Mouse (Mus musculus) erythroid progenitor cell, adult 5-6 weeks (primary cell): ENCODE data around the gene Spert. TPM values are rescaled to one million over a fixed set of nuclear protein-coding genes. Genes with fewer than 3 reads are reported as not detected.

Source experiments
- ATAC-seq: replicated peaks from 2 replicates; pipeline ENCODE4 v1.8.0; 2016; ENCODE audit warnings: moderate number of reproducible peaks, mild to moderate bottlenecking, moderate TSS enrichment, inconsistent platforms; ENCODE audit not compliant: poor library complexity, low FRiP score, severe bottlenecking
- total RNA-seq, 2 experiments: library from RNA; stranded (forward) in 1 of 2; stranded (reverse) in 1 of 2; fragments of 150-400 nt in 1 of 2; fragments of 186-747, 209-891 nt in 1 of 2; gene quantifications; 2 replicates each; pipeline versions ENCODE4 v1.2.3 to v1.2.4; 2015 to 2017; ENCODE audit warnings: low replicate concordance in 2 of 2

Gene Spert
- not detected in 2 replicates for total RNA-seq (2015; ENCODE audit: low replicate concordance)
- total RNA-seq (2017; ENCODE audit: low replicate concordance), result not detected in 2 replicates

- no peak for ATAC-seq
These were observed at the start of gene Spert for GRCm38 (mm10) chr14:75592978-75593377. TSS of gene Spert (minus strand) at chr14:75593116.

- no peak for ATAC-seq
These were observed 49.2 kb upstream of the Spert start, which contains the start of gene Erich6b for GRCm38 (mm10) chr14:75642080-75642479. TSS of gene Erich6b (plus strand) at chr14:75642259.

GRCm38 (mm10) chr14:75641369-75641768, 48.5 kb upstream of the Spert start:
- ATAC-seq, result no peak

- no peak for ATAC-seq
These were observed 47.9 kb upstream of the Spert start for GRCm38 (mm10) chr14:75640846-75641245.

GRCm38 (mm10) chr14:75637641-75638040, 44.7 kb upstream of the Spert start:
- no peak for ATAC-seq

GRCm38 (mm10) chr14:75636107-75636506, 43.2 kb upstream of the Spert start:
- ATAC-seq, result no peak

- no peak for ATAC-seq
These were observed 42.4 kb upstream of the Spert start for GRCm38 (mm10) chr14:75635350-75635749.

- ATAC-seq, result no peak
These were observed 36.0 kb upstream of the Spert start for GRCm38 (mm10) chr14:75628870-75629269.

GRCm38 (mm10) chr14:75622984-75623383, 30.1 kb upstream of the Spert start:
- ATAC-seq, result no peak

- no peak for ATAC-seq
These were observed 23.5 kb upstream of the Spert start for GRCm38 (mm10) chr14:75616375-75616774.

- ATAC-seq, result no peak
These were observed 16.3 kb upstream of the Spert start for GRCm38 (mm10) chr14:75609176-75609575.

GRCm38 (mm10) chr14:75583870-75584269, 9.0 kb downstream of the Spert start:
- ATAC-seq, result no peak

GRCm38 (mm10) chr14:75579010-75579409, 13.9 kb downstream of the Spert start:
- no peak for ATAC-seq

- ATAC-seq, result no peak
These were observed 26.6 kb downstream of the Spert start for GRCm38 (mm10) chr14:75566303-75566702.

GRCm38 (mm10) chr14:75565534-75566140, 27.3 kb downstream of the Spert start:
- no peak for ATAC-seq

GRCm38 (mm10) chr14:75561577-75562331, 31.2 kb downstream of the Spert start:
- ATAC-seq, result no peak

GRCm38 (mm10) chr14:75541731-75542130, 51.2 kb downstream of the Spert start:
- ATAC-seq, result no peak

- ATAC-seq, result no peak
These were observed 51.9 kb downstream of the Spert start for GRCm38 (mm10) chr14:75540996-75541350.

- no peak for ATAC-seq
These were observed 52.5 kb downstream of the Spert start for GRCm38 (mm10) chr14:75540216-75540995.

- ATAC-seq, result no peak
These were observed 53.7 kb downstream of the Spert start for GRCm38 (mm10) chr14:75539205-75539604.
